Mouse (Mus musculus) small intestine, adult 2 months (tissue): ENCODE measurements around the gene Wrap53. TPM values are rescaled to one million over a fixed set of nuclear protein-coding genes. Genes with fewer than 3 reads are reported as not detected.

ENCODE experiments used
- H3K27ac ChIP-seq: fragments of 200-500 bp; 2 replicates; pipeline ENCODE4 v1.5.1; 2012; ENCODE audit warnings: low read depth, low read length, control low read depth, inconsistent platforms; ENCODE audit not compliant: insufficient read depth
- H3K27me3 ChIP-seq: fragments of 200-500 bp; 2 replicates; pipeline ENCODE4 v1.6.1; 2012; ENCODE audit warnings: mild to moderate bottlenecking, moderate library complexity, low read length, inconsistent platforms; ENCODE audit not compliant: control insufficient read depth, insufficient read depth
- H3K36me3 ChIP-seq: fragments of 200-500 bp; 2 replicates; pipeline ENCODE4 v1.6.1; 2012; ENCODE audit warnings: mild to moderate bottlenecking, low read length, control low read depth, inconsistent platforms; ENCODE audit not compliant: control insufficient read depth, insufficient read depth
- H3K4me1 ChIP-seq: fragments of 200-500 bp; 2 replicates; pipeline ENCODE4 v1.6.1; 2012; ENCODE audit warnings: low read length, inconsistent platforms, mixed read lengths; ENCODE audit not compliant: control insufficient read depth, insufficient read depth, insufficient read length
- H3K4me3 ChIP-seq: fragments of 200-500 bp; 2 replicates; pipeline ENCODE4 v1.5.1; 2012; ENCODE audit warnings: low read depth, mild to moderate bottlenecking, control low read depth, inconsistent platforms, low read length, moderate library complexity
- CTCF ChIP-seq: fragments of 200-500 bp; IDR thresholded peaks from 2 replicates; pipeline ENCODE4 v1.5.1; 2012; ENCODE audit warnings: low read depth, mild to moderate bottlenecking, control low read depth, inconsistent platforms, low read length, moderate library complexity, mixed read lengths; ENCODE audit not compliant: insufficient replicate concordance, insufficient read length; ENCODE audit errors: extremely low read depth
- POLR2A ChIP-seq: fragments of 200-500 bp; IDR thresholded peaks from 2 replicates; pipeline ENCODE4 v1.6.1; 2012; ENCODE audit warnings: low read depth, mild to moderate bottlenecking, control low read depth, inconsistent platforms, low read length, moderate library complexity
- WGBS: fragments of 180-500 bp; shearing (Covaris S2); methylation state at CpG from one replicate; pipeline ENCODE4 v1.1.7; 2018; 5-methylcytosine and 5-hydroxymethylcytosine counted together
- polyA plus RNA-seq: library from polyadenylated mRNA; depleted of rRNA; stranded (reverse); fragments of >200 nt; gene quantifications from 2 replicates; pipeline ENCODE4 v1.2.3, GENCODE M21; 2012

Wrap53 gene
- polyA plus RNA-seq, 1 experiment = 20.2 TPM

GRCm38 (mm10) chr11:69590622-69591021 lies 10.6 kb upstream of the Wrap53 start:
- 94% methylated on average over 8 of the region's 8 CpGs for WGBS
- peaks cover 46% of the 10 kb centered on the region for H3K36me3 ChIP-seq
- TF ChIP-seq CTCF = no peak
- no peak for TF ChIP-seq POLR2A
- peaks cover 4% of the 10 kb centered on the region; the same call in 1 of the 2 replicates for H3K4me1 ChIP-seq
- no peaks in the 10 kb centered on the region for H3K27me3 ChIP-seq
- no peak overlapping the region for H3K4me3 ChIP-seq
- no peak overlapping the region for H3K27ac ChIP-seq

GRCm38 (mm10) chr11:69589207-69589834 lies 9.3 kb upstream of the Wrap53 start:
- Histone ChIP-seq H3K36me3 (peaks cover 46% of the 10 kb centered on the region), H3K4me3 (no peak overlapping the region), H3K4me1 (peaks cover 6% of the 10 kb centered on the region), H3K27ac (no peak overlapping the region), H3K27me3 (no peaks in the 10 kb centered on the region)
- WGBS = 84% methylated on average over 22 of the region's 22 CpGs
- TF ChIP-seq POLR2A (no peak), CTCF (no peak)

- no peak overlapping the region for H3K4me3 ChIP-seq
- H3K27me3 ChIP-seq = no peaks in the 10 kb centered on the region
- 62% methylated on average over 7 of the region's 7 CpGs for WGBS
- H3K36me3 ChIP-seq = peaks cover 39% of the 10 kb centered on the region
- no peak for TF ChIP-seq POLR2A
- TF ChIP-seq CTCF = no peak
- H3K27ac ChIP-seq = no peak overlapping the region
- H3K4me1 ChIP-seq = peaks cover 6% of the 10 kb centered on the region
Measured at GRCm38 (mm10) chr11:69585718-69586325, 5.8 kb upstream of the Wrap53 start.

- WGBS = 89% methylated on average over 13 of the region's 13 CpGs
- no peak for TF ChIP-seq POLR2A
- no peak for TF ChIP-seq CTCF
- peaks cover 6% of the 10 kb centered on the region for H3K4me1 ChIP-seq
- peaks cover 31% of the 10 kb centered on the region for H3K36me3 ChIP-seq
- H3K27ac ChIP-seq = no peak overlapping the region
- no peaks in the 10 kb centered on the region for H3K27me3 ChIP-seq
- no peak overlapping the region for H3K4me3 ChIP-seq
Measured at GRCm38 (mm10) chr11:69584937-69585336, 4.9 kb upstream of the Wrap53 start.

- H3K36me3 ChIP-seq = peaks cover 22% of the 10 kb centered on the region
- TF ChIP-seq CTCF = no peak
- no peak for TF ChIP-seq POLR2A
- WGBS = 78% methylated on average over 7 of the region's 7 CpGs
- no peak overlapping the region for H3K4me3 ChIP-seq
- H3K27ac ChIP-seq = no peak overlapping the region
- peaks cover 6% of the 10 kb centered on the region for H3K4me1 ChIP-seq
- H3K27me3 ChIP-seq = no peaks in the 10 kb centered on the region
Measured at GRCm38 (mm10) chr11:69584008-69584407, 4.0 kb upstream of the Wrap53 start.

- no peak overlapping the region for H3K4me3 ChIP-seq
- 51% methylated on average over 9 of the region's 9 CpGs for WGBS
Measured at GRCm38 (mm10) chr11:69582230-69582805, 2.3 kb upstream of the Wrap53 start.

GRCm38 (mm10) chr11:69581814-69582213 lies 1.8 kb upstream of the Wrap53 start:
- WGBS = 0% methylated on average over 8 of the region's 8 CpGs

More at GRCm38 (mm10) chr11:69582230-69582805, 2.3 kb upstream of the Wrap53 start:
- no peaks in the 10 kb centered on the region for H3K27me3 ChIP-seq
- TF ChIP-seq CTCF = no peak
- TF ChIP-seq POLR2A = no peak
- H3K36me3 ChIP-seq = peaks cover 6% of the 10 kb centered on the region
- no peak overlapping the region for H3K27ac ChIP-seq
- H3K4me1 ChIP-seq = peaks cover 17% of the 10 kb centered on the region

More at GRCm38 (mm10) chr11:69581814-69582213, 1.8 kb upstream of the Wrap53 start:
- Histone ChIP-seq H3K27ac (peak overlapping the region; percentile 94), H3K4me3 (peak overlapping the region; percentile 66), H3K4me1 (peaks cover 17% of the 10 kb centered on the region), H3K27me3 (no peaks in the 10 kb centered on the region), H3K36me3 (peaks cover 1% of the 10 kb centered on the region; the same call in 1 of the 2 replicates)
- no peak for TF ChIP-seq CTCF
- TF ChIP-seq POLR2A = no peak
